Comparison of ENCODE assay signal across 8 mouse cellular contexts in the genomic region with DNA sequence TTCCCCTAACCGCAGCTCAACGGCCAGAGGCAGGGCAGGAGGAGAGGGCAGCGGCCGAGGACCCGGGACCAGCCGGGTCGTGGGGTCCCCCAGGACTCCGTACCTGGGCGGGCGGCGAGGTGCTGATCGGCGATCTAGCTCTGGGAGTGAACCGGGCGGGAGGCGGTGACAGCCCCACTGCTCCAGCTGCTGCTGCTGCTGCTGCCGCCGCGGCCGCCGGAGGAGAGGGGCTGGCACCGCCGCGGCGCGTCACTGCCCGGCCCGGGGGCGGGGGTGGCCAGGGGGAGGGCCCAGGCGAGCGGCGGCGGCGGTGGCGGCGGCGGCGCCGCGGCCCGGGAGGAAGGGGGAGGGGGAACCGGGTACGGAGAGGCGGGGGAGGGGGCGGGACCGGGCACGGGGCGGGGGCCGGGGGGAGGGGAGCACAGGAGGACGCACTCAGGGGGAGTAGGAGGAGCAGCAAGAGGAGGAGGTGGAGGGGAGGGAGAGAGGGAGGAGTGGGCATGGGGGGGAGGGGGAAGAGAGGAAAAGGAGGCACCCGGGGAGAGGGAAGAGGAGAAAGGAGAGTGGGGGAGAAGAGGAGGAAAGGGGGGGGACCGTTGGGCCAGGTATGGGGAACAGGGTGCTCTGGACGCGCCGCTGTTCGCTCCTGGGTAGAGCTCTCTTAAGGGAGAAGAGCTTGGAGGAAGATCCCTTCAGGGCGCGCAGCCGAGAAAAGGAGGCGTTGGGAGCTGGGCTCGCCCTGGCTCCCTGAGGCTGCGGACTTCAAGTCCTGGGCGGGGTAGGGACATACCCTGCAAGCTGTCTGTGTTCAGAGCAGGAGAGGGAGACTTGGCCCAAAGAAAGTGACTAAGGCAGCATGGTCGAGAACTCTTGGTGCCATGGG. TPM values are rescaled to one million over a fixed set of nuclear protein-coding genes. Genes with fewer than 3 reads are reported as not detected.
DNase-seq lines count a peak whose midpoint lies in the region; ATAC-seq lines count a peak whose summit lies in the region.

No protein-coding gene starts in this region.

- peaks cover 36% of the 10 kb centered on the region for H3K4me1 ChIP-seq in embryonic facial prominence, embryonic 14.5 days (ENCODE audit: control insufficient read depth, insufficient read depth, low read length)
- peaks cover 37% of the 10 kb centered on the region for H3K4me1 ChIP-seq in heart, embryonic 11.5 days (ENCODE audit: control insufficient read depth, insufficient read depth, low read length)
- H3K4me1 ChIP-seq in kidney, embryonic 15.5 days: peaks cover 53% of the 10 kb centered on the region
- H3K4me1 ChIP-seq in liver, embryonic 16.5 days (ENCODE audit: control insufficient read depth, low read depth, low read length): peaks cover 45% of the 10 kb centered on the region
- H3K4me1 ChIP-seq in neural tube, embryonic 11.5 days (ENCODE audit: control insufficient read depth, insufficient read depth, low read length): peaks cover 34% of the 10 kb centered on the region

- H3K9me3 ChIP-seq in embryonic facial prominence, embryonic 14.5 days (ENCODE audit: control insufficient read depth, low read length): no peaks in the 10 kb centered on the region
- H3K9me3 ChIP-seq in heart, embryonic 11.5 days (replicated peaks; ENCODE audit: control insufficient read depth, low read length): no peaks in the 10 kb centered on the region
- H3K9me3 ChIP-seq in kidney, embryonic 15.5 days (replicated peaks): no peaks in the 10 kb centered on the region
- no peaks in the 10 kb centered on the region for H3K9me3 ChIP-seq in liver, embryonic 16.5 days (replicated peaks; ENCODE audit: control insufficient read depth, low read length)
- H3K9me3 ChIP-seq in neural tube, embryonic 11.5 days (ENCODE audit: control insufficient read depth, low read length): no peaks in the 10 kb centered on the region

- H3K4me3 ChIP-seq in embryonic facial prominence, embryonic 14.5 days (ENCODE audit: low read depth, low read length): peak overlapping the region; percentile 93
- H3K4me3 ChIP-seq in heart, embryonic 11.5 days (ENCODE audit: low read depth, low read length): peak overlapping the region; percentile 91
- H3K4me3 ChIP-seq in kidney, embryonic 15.5 days (replicated peaks): peak overlapping the region; percentile 80
- peak overlapping the region; percentile 75 for H3K4me3 ChIP-seq in liver, embryonic 16.5 days (ENCODE audit: low read depth, low read length)
- peak overlapping the region; percentile 93 for H3K4me3 ChIP-seq in neural tube, embryonic 11.5 days (ENCODE audit: low read depth, low read length)

- peak; percentile 69 for ATAC-seq in embryonic facial prominence, embryonic 14.5 days (ENCODE audit: low read depth)
- ATAC-seq in heart, embryonic 11.5 days (replicated peaks; ENCODE audit: insufficient number of reproducible peaks, low FRiP score, low TSS enrichment): peak; percentile 60
- ATAC-seq in kidney, embryonic 15.5 days (replicated peaks; ENCODE audit: low FRiP score): peak; percentile 72
- ATAC-seq in liver, embryonic 16.5 days (ENCODE audit: low read depth): peak; percentile 70
- peak; percentile 38 for ATAC-seq in neural tube, embryonic 11.5 days (ENCODE audit: insufficient read depth, low FRiP score, low TSS enrichment)

- peak overlapping the region; percentile 98 for H3K4me2 ChIP-seq in embryonic facial prominence, embryonic 14.5 days (ENCODE audit: low read depth, low read length)
- peak overlapping the region; percentile 100 for H3K4me2 ChIP-seq in heart, embryonic 11.5 days
- peak overlapping the region; percentile 97 for H3K4me2 ChIP-seq in kidney, embryonic 15.5 days
- peak overlapping the region; percentile 94 for H3K4me2 ChIP-seq in liver, embryonic 16.5 days (ENCODE audit: low read depth, low read length)
- peak overlapping the region; percentile 99 for H3K4me2 ChIP-seq in neural tube, embryonic 11.5 days (ENCODE audit: low read depth)

- H3K27ac ChIP-seq in embryonic facial prominence, embryonic 14.5 days (replicated peaks; ENCODE audit: low read depth, low read length): peak overlapping the region; percentile 95
- H3K27ac ChIP-seq in heart, embryonic 11.5 days (ENCODE audit: low read depth, low read length): peak overlapping the region; percentile 95
- H3K27ac ChIP-seq in kidney, embryonic 15.5 days: peak overlapping the region; percentile 94
- peak overlapping the region; percentile 86 for H3K27ac ChIP-seq in liver, embryonic 16.5 days (ENCODE audit: low read length)
- peak overlapping the region; percentile 96 for H3K27ac ChIP-seq in neural tube, embryonic 11.5 days (ENCODE audit: low read depth, low read length)

- no peaks in the 10 kb centered on the region for H3K27me3 ChIP-seq in embryonic facial prominence, embryonic 14.5 days (replicated peaks; ENCODE audit: control insufficient read depth, insufficient read depth, low read length)
- H3K27me3 ChIP-seq in heart, embryonic 11.5 days (ENCODE audit: control insufficient read depth, insufficient read depth, low read length): no peaks in the 10 kb centered on the region
- no peaks in the 10 kb centered on the region for H3K27me3 ChIP-seq in kidney, embryonic 15.5 days
- peaks cover 28% of the 10 kb centered on the region for H3K27me3 ChIP-seq in liver, embryonic 16.5 days (ENCODE audit: control insufficient read depth, insufficient read depth, low read depth, low read length)
- H3K27me3 ChIP-seq in neural tube, embryonic 11.5 days (ENCODE audit: control insufficient read depth, insufficient read depth, low read length): no peaks in the 10 kb centered on the region

- 3% methylated on average over 30 of the region's 64 CpGs for WGBS in embryonic facial prominence, embryonic 14.5 days
- 1% methylated on average over 41 of the region's 64 CpGs for WGBS in heart, embryonic 11.5 days (ENCODE audit: insufficient replicate concordance)
- under 1% methylated on average over 21 of the region's 64 CpGs for WGBS in kidney, embryonic 15.5 days
- WGBS in liver, embryonic 16.5 days (ENCODE audit: insufficient replicate concordance): 1% methylated on average over 28 of the region's 64 CpGs
- WGBS in neural tube, embryonic 11.5 days: under 1% methylated on average over 19 of the region's 64 CpGs

- H3K36me3 ChIP-seq in embryonic facial prominence, embryonic 14.5 days (ENCODE audit: control insufficient read depth, insufficient read depth, low read length): no peaks in the 10 kb centered on the region
- no peaks in the 10 kb centered on the region for H3K36me3 ChIP-seq in heart, embryonic 11.5 days (ENCODE audit: control insufficient read depth, insufficient read depth, low read length)
- H3K36me3 ChIP-seq in kidney, embryonic 15.5 days: no peaks in the 10 kb centered on the region
- H3K36me3 ChIP-seq in liver, embryonic 16.5 days (ENCODE audit: control insufficient read depth, insufficient read depth): no peaks in the 10 kb centered on the region
- H3K36me3 ChIP-seq in neural tube, embryonic 11.5 days (ENCODE audit: control insufficient read depth, insufficient read depth, low read length): no peaks in the 10 kb centered on the region

- H3K9ac ChIP-seq in embryonic facial prominence, embryonic 14.5 days (ENCODE audit: low read depth, low read length): peak overlapping the region; percentile 85
- peak overlapping the region; percentile 92 for H3K9ac ChIP-seq in heart, embryonic 11.5 days (ENCODE audit: low read depth, low read length)
- H3K9ac ChIP-seq in kidney, embryonic 15.5 days: peak overlapping the region; percentile 94
- peak overlapping the region; percentile 72 for H3K9ac ChIP-seq in liver, embryonic 16.5 days (ENCODE audit: low read depth, low read length)
- peak overlapping the region; percentile 87 for H3K9ac ChIP-seq in neural tube, embryonic 11.5 days (ENCODE audit: low read length)

- DNase-seq in 3T3-L1 (ENCODE audit: low read depth, low spot score) (peak; percentile 61), adipocyte (ENCODE audit: low spot score) (peak; percentile 43)
- peak; percentile 91 for DNase-seq in embryonic facial prominence, embryonic 14.5 days (ENCODE audit: low spot score)
- peak; percentile 82 for DNase-seq in neural tube, embryonic 11.5 days (ENCODE audit: low spot score)
- DNase-seq in telencephalon, adult 2 months (ENCODE audit: low read depth, low spot score): peak; percentile 40

RNA-seq across cellular contexts. Expression of a gene that starts 48.1 kb away (rescaled TPM):
- polyA plus RNA-seq in embryonic facial prominence, embryonic 14.5 days (2014; fragmentation: Nextera tagmentation; extraction: Ambion mirVana): not detected in 2 replicates
- not detected in 2 replicates for polyA plus RNA-seq in heart, embryonic 11.5 days (2014; fragmentation: Nextera tagmentation; extraction: Ambion mirVana)
- polyA plus RNA-seq in kidney, embryonic 15.5 days (2015; fragmentation: Nextera tagmentation; extraction: Ambion mirVana): not detected in 2 replicates
- polyA plus RNA-seq in liver, embryonic 16.5 days (2015; fragmentation: Nextera tagmentation; extraction: Ambion mirVana): not detected in 2 replicates
- polyA plus RNA-seq in neural tube, embryonic 11.5 days (2014; fragmentation: Nextera tagmentation; extraction: Ambion mirVana): not detected in 2 replicates

Comparison
In these comparisons a context has a peak if more than half of its experiments do, and no peak if none do; other contexts are left out.
1. Peak in every context shown above with its lines: DNase-seq, ATAC-seq, H3K4me3 ChIP-seq and H3K27ac ChIP-seq.
2. DNase-seq: peak in every context shown above with its lines; median percentile 91 in embryonic facial prominence, embryonic 14.5 days; 82 in neural tube, embryonic 11.5 days; 61 in 3T3-L1; 43 in adipocyte; 40 in telencephalon, adult 2 months.